Mouse (Mus musculus) gastrocnemius, postnatal 14 days (tissue): Measurements from ENCODE around the gene Asap2. TPM values are rescaled to one million over a fixed set of nuclear protein-coding genes. Genes with fewer than 3 reads are reported as not detected.

Experiments used
- DNase-seq: peaks from one replicate; pipeline ENCODE4 v3.0.0; 2021; ENCODE audit warnings: mixed read lengths
- intact Hi-C: fragments of 180-260 bp; cut with DNase I; formaldehyde crosslinking; loops from one replicate; pipeline ENCODE4 v1.15.1; 2025; ENCODE audit warnings: low total_unique reads
- total RNA-seq, 2 experiments: library from RNA; stranded (reverse); gene quantifications; 2 replicates each; pipeline ENCODE4 v1.2.3; 2021

The Asap2 gene
- total RNA-seq, 2 experiments from 2014 or later = 7.1 to 8.1 TPM

DNA sequence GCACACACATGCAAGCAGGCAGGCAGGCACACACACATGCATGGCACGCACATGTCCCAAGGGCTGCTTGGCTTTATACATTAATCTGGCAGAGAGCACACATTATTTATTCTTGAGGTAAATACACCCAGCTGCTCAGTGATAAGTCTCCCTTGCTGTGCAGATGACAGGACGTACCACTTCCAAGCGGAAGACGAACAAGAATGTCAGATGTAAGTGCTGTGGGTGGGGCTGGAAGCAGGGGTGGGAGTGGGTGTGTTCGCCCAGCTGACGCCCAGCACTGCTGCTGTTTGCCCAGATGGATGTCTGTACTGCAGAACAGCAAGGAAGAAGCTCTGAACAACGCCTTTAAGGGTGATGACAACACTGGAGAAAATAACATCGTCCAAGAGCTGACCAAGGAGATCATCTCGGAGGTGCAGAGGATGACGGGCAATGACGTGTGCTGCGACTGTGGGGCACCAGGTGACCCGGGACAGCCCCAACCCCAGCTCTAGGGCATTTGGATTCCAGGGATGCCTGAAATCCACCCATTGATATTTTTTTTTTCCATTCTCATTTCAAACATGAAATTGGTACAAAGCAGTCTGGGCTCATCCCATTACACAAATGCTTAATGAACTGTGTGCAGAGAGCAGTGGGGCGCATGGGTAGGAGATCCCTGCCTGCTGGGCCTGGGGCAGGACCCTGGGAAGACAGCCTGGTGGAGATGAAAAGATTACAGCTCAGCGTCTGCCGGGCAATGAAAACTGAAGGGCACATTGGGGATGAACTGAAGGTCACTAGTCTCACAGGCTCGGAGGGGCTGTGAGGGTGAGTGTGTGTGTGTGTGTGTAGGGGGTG, 239.0 kb downstream of the Asap2 start:
- intact Hi-C loops = loop anchor here (10.0 kb wide), 1 partner anchor 154 kb away; no protein-coding TSS in a partner anchor
- DNase-seq = no peak

GRCm38 (mm10) chr12:21233727-21234126, 243.5 kb downstream of the Asap2 start:
- DNase-seq = no peak
- intact Hi-C loops = no loop called here

DNA sequence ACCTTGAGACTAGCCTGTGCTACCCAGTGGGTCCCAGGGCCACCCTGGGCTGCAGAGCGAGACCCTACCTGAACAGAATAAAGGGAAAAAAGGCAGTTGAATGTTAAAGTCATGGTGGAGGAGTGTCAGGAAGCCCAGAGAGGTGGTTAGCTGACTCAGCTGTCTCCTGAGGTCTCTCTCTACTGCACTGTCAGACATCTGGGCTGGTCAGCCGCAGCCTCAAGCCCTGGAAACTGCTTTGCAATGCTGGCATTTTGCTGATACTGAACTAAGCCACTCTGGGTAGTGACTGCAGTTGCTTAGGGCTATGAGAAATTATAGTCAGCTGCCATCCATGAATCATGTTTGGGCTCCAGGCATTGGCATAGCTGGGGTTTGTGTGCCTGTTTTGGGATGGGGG, 244.3 kb downstream of the Asap2 start:
- intact Hi-C loops = no loop called here
- no peak for DNase-seq

GRCm38 (mm10) chr12:21241965-21242364, 251.7 kb downstream of the Asap2 start:
- intact Hi-C loops = no loop called here

DNA sequence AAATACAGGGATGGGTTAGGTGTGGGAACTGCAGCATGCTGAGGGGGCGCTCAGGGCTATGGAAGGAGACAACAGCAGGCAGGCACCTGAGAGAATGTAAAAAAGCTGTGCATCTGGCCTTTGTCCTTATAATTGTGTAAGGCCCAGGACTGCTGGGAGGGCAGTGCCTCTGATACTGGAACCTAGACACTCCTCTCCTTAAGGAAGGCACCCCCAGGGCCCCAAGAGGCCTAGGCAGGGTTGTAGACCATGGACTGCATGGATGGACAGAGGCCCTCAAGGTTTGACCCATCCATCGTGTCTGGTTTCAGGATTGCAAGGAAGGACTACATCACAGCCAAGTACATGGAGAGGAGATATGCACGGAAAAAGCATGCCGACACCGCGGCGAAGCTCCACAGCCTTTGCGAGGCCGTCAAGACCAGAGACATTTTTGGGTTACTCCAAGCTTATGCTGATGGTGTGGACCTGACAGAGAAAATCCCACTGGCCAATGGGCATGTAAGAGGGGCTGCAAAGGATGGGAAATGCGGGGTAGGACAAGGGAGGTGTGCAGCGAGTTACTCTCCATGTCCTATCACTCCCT, 254.2 kb downstream of the Asap2 start:
- DNase-seq = no peak
- intact Hi-C loops = no loop called here

More at GRCm38 (mm10) chr12:21241965-21242364, 251.7 kb downstream of the Asap2 start:
- DNase-seq = no peak

DNA sequence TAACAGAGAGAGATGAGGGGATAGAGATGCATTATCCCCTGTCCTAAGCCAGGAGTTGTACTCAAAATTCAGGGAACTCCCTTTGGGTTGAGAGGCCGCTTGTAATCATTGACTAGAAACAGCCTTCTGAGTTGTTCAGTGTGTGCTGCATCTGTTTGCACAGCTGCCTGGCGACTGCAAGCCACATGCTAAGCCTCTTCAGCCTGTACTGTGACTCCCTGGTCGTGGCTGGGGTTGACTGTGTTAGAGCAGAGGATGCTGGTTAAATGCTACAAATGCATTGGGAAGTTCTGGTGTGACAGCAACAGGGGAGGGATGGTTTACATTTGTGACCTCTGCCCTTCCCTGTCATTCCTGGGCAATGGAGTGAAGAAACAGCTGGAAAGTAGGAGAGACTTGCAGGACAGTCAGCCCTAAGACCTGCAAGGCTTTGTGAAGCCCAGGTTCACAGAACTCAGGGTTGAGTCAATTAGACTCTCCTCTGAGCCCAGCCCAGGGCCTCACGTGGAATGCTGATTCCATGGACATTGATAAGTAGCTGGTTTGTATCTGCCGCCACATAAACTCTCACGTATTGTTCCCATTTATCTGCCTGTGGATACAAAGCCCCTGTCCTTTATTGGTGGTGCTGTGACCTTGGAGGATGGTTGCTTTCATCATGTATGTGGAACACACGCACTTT, 257.6 kb downstream of the Asap2 start:
- intact Hi-C loops = no loop called here
- DNase-seq = no peak

GRCm38 (mm10) chr12:21260494-21261256, 270.4 kb downstream of the Asap2 start:
- intact Hi-C loops = no loop called here
- no peak for DNase-seq

DNA sequence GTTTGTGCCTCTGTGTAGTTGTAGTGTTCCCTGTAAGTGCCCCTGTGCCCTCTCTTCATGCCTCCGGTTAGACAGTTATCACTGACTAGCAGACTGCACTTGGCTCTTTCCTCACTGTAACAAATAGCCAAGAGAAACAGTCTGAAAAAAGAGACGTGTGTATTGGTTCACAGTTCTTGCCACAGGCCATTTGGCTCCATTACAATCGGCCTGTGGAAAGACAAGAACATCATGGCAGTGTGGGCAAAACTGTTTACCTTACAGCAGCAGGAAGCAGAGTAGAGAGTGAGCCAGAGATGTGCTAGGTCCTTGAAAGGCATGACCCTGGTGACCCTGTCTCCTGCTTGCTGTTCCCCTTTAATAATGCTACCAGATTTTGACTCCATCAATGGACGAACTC, 271.3 kb downstream of the Asap2 start:
- intact Hi-C loops = no loop called here
- no peak for DNase-seq

DNA sequence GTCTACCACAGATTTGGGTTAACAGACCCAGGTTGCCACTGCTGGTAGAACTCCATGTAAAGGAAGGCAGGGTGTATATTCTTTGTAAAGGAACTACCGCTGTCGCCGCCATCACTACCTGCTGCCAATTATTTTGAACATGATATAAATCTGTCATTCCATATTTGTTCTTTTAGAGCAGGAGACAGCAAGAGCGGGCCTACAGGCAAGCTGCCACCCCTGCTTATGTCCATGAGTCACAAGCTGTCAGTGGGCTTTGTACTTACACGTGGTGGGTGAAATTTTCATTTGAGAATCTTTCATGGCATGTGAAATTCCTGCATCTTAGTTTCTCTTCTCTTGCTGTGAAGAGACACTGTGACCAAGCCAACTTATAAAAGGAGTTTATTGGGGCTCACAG, 273.0 kb downstream of the Asap2 start:
- DNase-seq = no peak
- intact Hi-C loops = no loop called here

GRCm38 (mm10) chr12:21264241-21264640, 274.0 kb downstream of the Asap2 start:
- DNase-seq = peak; percentile 32
- intact Hi-C loops = no loop called here

- intact Hi-C loops = no loop called here
- no peak for DNase-seq
Measured at GRCm38 (mm10) chr12:21264970-21265369, 274.7 kb downstream of the Asap2 start.

DNA sequence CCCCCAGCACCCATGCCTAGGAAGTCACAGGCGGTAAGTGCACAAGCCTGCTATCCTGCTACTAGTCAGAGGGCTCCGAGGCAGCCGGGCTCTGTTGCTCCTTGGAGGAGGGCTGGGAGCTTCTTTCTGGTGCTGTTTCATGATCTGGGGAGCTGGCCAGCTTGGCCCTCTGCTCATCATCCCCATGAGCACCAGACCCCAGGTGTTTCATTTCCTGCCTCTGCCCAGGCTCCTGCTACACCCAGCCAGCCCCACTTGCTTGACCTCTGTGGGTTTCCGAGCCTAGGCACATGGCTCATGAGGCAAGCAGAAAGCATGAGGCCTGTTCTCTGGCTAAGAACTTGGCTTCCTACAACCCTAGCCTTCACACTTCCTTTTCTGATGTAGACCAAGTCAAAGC, 275.2 kb downstream of the Asap2 start:
- no peak for DNase-seq

DNA sequence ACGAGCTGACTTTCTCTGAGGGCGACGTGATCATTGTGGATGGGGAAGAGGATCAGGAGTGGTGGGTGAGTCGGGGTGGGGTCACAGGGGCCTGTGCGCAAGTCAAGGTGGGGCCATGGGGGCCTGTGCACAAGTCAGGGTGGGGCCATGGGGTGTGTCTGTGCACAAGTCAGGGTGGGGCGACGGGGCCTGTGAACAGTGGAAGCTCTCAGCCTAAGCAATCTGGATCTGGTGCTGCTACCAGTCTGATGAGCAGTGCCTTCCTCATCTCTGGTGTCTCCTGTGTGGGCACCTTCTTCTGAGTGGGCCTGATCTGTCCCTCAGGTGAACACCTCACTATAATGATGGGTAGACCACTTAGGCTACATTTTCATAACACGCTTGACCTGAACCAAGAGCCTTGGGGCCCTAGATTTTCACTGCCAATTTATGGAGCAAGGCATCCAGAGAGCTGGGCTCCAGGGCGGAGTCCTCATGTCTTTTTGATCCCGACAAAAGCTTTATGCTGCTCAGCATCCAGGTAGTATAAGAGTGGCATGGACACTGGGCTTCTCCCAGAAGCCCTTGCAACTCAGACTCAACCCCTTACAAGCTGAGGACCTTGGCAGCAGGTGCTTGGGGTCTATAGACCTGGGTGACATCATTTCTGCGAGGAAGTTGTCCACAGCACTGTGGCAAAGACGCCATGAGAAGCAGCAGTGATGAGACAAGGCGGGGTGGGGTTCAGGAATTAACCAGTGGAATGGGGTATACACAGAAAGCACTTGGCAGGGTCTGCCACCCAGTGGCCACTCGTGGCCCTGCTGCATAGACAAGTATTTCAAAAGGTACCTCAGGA, 275.9 kb downstream of the Asap2 start:
- DNase-seq = peak; percentile 55
- intact Hi-C loops = no loop called here

More for the DNA sequence above, 275.2 kb downstream of the Asap2 start:
- intact Hi-C loops = no loop called here

DNA sequence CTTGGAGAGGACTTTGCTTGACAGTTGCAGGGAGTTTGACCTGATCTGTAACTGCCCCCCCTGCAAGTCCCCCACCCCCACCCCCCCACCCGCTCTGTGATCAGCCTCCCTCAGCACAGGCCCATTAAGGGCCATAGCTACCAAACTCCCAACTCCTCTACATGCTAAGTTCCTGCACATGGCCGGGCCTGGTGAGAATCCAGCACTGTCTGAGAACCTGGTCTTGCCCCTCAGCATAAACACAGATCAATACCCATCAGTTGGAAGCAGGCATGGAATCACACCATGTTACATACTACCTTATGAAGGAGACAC, 276.5 kb downstream of the Asap2 start:
- no peak for DNase-seq
- intact Hi-C loops = no loop called here

- intact Hi-C loops = no loop called here
Measured at GRCm38 (mm10) chr12:21268083-21268616, 277.9 kb downstream of the Asap2 start.

DNA sequence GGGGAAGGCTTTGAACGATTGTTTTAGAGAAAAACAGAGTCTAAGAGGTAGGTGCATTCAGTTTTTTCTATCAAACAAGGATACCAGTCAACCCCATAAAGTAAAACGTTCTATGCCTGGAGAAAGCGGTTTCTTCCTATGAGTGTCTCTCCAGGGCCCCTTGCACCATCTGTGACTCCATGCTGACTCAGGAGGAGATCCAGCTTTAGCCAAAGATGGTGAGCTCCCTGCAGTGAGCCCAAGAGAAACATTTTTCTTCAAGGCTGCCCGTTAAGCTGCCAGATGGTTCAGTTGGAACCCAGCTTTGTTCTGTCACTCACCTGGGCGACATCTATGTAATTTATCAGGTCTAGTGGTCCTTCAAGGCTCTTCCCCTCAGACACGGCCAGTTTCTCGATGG, 284.2 kb downstream of the Asap2 start:
- DNase-seq = no peak
- intact Hi-C loops = no loop called here

More at GRCm38 (mm10) chr12:21268083-21268616, 277.9 kb downstream of the Asap2 start:
- no peak for DNase-seq

- intact Hi-C loops = no loop called here
- no peak for DNase-seq
Measured at GRCm38 (mm10) chr12:21277352-21277864, 287.1 kb downstream of the Asap2 start.

- no peak for DNase-seq
- intact Hi-C loops = no loop called here
Measured at GRCm38 (mm10) chr12:21284761-21285441, 294.6 kb downstream of the Asap2 start, which contains the start of gene Cpsf3. Gene Cpsf3, plus strand, starts transcription at chr12:21285391.
